Mouse (Mus musculus) embryonic stem cell, embryonic (primary cell): ENCODE measurements at regions not wholly inside any gene's neighbourhood (a gene's known extent, or its start where the extent isn't known, plus 50 kb on each side); places are given as distances from the start of the nearest gene placed in this dataset.

Experiments
- CTCF ChIA-PET, 4 experiments: fragments of 300-600 bp in 2 of 4; fragments of 350-600 bp in 2 of 4; sonication (Branson Sonifier 250); formaldehyde crosslinking; loops; one replicate each; lab custom pipeline; 2022; ENCODE audit warnings: inconsistent platforms in 2 of 4; lab: Charles Lee
- POLR2A ChIA-PET, 4 experiments: fragments of 300-600 bp in 2 of 4; fragments of 350-600 bp in 2 of 4; sonication (Branson Sonifier 250); formaldehyde crosslinking; loops; one replicate each; lab custom pipeline; 2022; ENCODE audit warnings: antibody characterized with exemption in 4 of 4, inconsistent platforms in 1 of 4; lab: Charles Lee

DNA sequence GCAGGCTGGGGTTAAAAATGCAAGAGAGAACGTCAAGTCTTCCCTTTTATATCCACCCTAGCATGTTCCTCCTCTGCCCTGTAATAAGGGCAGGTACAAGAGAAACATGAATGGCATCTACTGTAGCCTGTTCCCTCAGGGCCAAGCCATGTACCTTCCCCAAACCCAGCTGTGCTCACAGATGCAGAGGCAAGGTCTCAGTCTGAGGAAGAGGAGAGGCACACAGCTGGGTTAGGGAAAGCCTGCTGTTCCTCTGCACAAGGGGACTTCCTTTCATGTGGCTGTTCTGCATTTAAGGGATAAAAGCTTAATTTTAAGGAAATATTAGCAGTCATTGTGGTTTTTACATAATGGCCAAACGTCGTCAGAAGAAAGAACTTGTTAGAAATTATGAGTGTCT, 378.8 kb downstream of the Agtpbp1 start:
- CTCF ChIA-PET: no interaction called here

DNA sequence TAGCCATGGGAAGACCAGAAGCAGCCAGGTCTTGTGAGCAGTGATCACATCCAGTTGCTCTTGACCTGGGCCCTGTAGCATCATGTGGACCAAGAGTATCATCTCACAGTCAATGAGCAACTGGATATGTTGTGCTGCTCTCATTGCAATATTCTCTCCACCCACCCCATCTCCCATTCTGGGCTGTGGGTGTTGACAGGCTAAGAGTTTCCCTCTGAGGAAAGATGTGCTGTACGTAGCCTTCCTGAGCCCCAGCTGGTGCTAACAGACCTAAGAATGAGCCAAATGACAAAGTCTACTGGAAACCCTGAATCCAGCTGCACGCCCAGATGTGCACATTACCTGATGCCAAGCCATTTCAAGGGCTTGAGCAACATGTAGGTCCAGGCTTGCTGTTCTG, 380.5 kb downstream of the Agtpbp1 start:
- POLR2A ChIA-PET: no interaction called here
- CTCF ChIA-PET: no interaction called here

More for the DNA sequence above, 378.8 kb downstream of the Agtpbp1 start:
- POLR2A ChIA-PET: no interaction called here

DNA sequence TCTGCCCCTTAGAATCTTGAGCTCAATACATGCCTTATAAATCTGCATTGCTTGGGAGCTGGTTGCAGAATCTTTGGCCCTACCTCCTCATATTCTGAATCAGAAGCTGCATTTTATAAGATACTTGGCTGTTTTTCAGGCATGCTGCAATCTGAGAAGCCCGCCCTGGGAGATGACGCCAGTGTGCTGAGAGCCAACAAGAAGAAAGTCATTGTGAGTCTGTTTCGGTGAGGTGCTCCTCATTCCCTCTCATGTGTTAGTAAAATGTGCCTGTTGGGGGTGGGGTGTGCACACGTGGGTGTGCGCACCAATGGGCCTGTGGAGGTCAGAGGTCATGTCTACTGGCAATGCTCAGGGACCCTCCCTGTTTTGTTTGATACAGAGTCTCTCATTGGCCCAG, 388.7 kb downstream of the Agtpbp1 start:
- ChIA-PET POLR2A (no interaction called here), CTCF (no interaction called here)

DNA sequence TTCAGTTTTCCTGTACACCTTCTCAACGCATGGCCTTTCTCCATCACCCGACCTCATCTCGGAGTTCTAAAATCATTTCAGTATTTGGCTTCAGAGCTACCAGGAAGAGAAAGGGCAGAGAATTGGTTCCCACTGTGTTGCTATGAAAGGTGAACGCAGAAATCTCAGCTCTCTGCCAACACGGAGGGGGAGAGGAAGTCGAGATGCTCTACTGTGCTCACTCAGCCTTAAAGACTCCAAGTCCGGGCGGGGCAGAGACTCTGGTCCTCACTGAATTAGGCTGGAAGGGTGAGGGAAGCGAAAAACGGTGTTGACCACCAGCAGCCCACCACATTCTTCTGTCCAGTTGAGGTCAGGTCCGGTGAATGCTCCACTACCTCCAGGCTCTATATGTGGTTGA, 382.1 kb downstream of the Ntrk2 start:
- ChIA-PET CTCF (no interaction called here), POLR2A (no interaction called here)
